Mouse (Mus musculus): ENCODE results near the gene Pxmp2. TPM values are rescaled to one million over a fixed set of nuclear protein-coding genes. Genes with fewer than 3 reads are reported as not detected.
A peak's percentile ranks its signal among the peaks of the same experiment; 100 is the strongest.

The Pxmp2 gene
- total and polyA plus RNA-seq, 2 experiments from 2014 or later: 7.8 to 16.3 TPM

DNA sequence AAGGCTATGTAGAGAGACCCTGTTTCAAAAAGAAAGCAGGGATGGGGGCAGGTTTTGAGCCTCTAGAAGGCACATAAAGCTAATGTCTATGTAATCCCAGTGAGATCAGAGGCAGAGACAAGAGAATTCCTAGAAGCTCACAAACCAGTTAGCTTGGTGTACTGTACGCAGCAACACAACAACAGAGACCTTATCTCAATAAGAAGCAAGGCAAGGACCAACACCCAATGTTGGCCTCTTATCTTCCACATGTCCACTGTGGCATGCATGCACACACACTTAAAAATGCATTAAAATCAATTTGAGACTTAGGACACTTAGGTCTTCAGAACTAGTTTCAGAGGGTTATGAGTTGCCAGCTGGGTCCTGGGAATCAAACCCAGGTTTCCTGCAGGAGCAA lies 5.7 kb upstream of the Pxmp2 start:
- 88% methylated on average over 1 of the region's 1 CpGs for WGBS

DNA sequence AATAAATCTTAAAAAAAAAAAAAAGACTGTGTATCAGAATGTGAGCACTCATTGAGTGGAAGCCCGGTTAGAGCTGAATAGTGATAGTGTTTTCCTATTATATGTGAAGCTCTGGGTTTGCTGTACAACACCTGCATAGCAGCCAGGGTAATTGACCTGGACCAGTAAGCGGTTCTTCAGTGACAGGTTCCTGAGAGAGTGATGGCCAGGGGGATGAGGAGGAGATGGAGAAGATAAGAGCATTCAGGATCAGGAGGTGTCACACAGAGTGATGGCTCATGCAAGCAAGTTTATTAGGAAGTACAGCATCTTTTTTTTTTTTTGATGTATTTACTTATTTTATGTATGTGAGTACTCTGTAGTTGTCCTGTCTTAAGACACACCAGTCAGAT lies 1.1 kb upstream of the Pxmp2 start:
- ATAC-seq (ENCODE audit: low FRiP score) (no peak), DNase-seq (ENCODE audit: low spot score) (no peak)
- H3K27me3 ChIP-seq (ENCODE audit: insufficient read depth, low read length): 0 out of 2 replicates have a peak, but pooled peaks cover 4% of the 10 kb centered on the region
- WGBS: 83% methylated on average over 2 of the region's 2 CpGs
- peak overlapping the region; percentile 65; the same call in 1 of the 2 replicates for H3K4me3 ChIP-seq (ENCODE audit: low read depth, low read length)
- H3K36me3 ChIP-seq (ENCODE audit: insufficient read depth, low read length): no peaks in the 10 kb centered on the region
- no peak overlapping the region for H3K27ac ChIP-seq (ENCODE audit: low read depth, low read length)
- H3K4me2 ChIP-seq (ENCODE audit: low read depth, low read length, poor library complexity, severe bottlenecking): no peak overlapping the region
- no peaks in the 10 kb centered on the region for H3K9me3 ChIP-seq (ENCODE audit: low read length)
- no peak for TF ChIP-seq CTCF (IDR thresholded peaks at IDR 0.05)
- no peaks in the 10 kb centered on the region for H3K4me1 ChIP-seq (ENCODE audit: insufficient read depth, low read length)
- H3K9ac ChIP-seq (replicated peaks; ENCODE audit: low read length, poor library complexity, severe bottlenecking): no peak overlapping the region

More for the DNA sequence above, 5.7 kb upstream of the Pxmp2 start:
- Histone ChIP-seq H3K4me1 (ENCODE audit: insufficient read depth, low read length) (no peaks in the 10 kb centered on the region), H3K27me3 (ENCODE audit: insufficient read depth, low read length) (no peaks in the 10 kb centered on the region), H3K9me3 (ENCODE audit: low read length) (no peaks in the 10 kb centered on the region), H3K4me2 (ENCODE audit: low read depth, low read length, poor library complexity, severe bottlenecking) (no peak overlapping the region), H3K36me3 (ENCODE audit: insufficient read depth, low read length) (peaks cover 5% of the 10 kb centered on the region; the same call in 1 of the 2 replicates), H3K9ac (replicated peaks; ENCODE audit: low read length, poor library complexity, severe bottlenecking) (no peak overlapping the region), H3K4me3 (ENCODE audit: low read depth, low read length) (no peak overlapping the region), H3K27ac (ENCODE audit: low read depth, low read length) (no peak overlapping the region)
- TF ChIP-seq CTCF (IDR thresholded peaks at IDR 0.05): no peak
- no peak for DNase-seq (ENCODE audit: low spot score)
- no peak for ATAC-seq (ENCODE audit: low FRiP score)

DNA sequence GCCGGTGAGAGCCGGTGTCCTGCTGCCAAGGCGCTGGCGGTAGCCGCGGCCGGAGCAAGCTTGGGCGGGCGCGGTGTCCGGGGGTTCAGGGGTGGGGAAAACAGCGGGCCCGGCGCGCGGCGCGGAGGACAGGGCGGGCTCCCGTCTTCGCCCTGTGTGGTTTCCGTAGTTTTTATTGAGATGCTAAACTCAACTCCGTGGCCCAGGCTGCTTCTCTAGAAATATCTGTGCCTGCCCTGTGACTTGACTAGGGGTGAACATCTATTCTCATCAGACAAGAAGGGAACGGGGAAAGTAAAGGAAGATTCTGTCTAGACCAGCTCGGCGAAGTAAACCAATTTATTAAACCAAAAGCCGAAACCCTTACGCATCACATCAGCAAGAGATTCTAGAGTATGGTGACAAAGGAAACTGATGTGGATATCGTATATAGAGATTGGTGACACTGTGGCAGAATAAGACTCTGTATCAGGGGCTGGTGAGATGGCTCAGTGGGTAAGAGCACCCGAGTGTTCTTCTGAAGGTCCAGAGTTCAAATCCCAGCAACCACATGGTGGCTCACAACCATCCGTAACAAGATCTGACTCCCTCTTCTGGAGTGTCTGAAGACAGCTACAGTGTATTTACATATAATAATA lies 579 bp upstream of the Pxmp2 start:
- H3K27me3 ChIP-seq (ENCODE audit: insufficient read depth, low read length): 0 out of 2 replicates have a peak, but pooled peaks cover 4% of the 10 kb centered on the region
- DNase-seq (ENCODE audit: low spot score) (peak; percentile 4), ATAC-seq (ENCODE audit: low FRiP score) (peak; percentile 62)
- H3K9me3 ChIP-seq (ENCODE audit: low read length): no peaks in the 10 kb centered on the region
- H3K4me2 ChIP-seq (ENCODE audit: low read depth, low read length, poor library complexity, severe bottlenecking): peak overlapping the region; percentile 91
- H3K36me3 ChIP-seq (ENCODE audit: insufficient read depth, low read length): no peaks in the 10 kb centered on the region
- no peak for TF ChIP-seq CTCF (IDR thresholded peaks at IDR 0.05)
- H3K4me1 ChIP-seq (ENCODE audit: insufficient read depth, low read length): no peaks in the 10 kb centered on the region
- H3K4me3 ChIP-seq (ENCODE audit: low read depth, low read length): peak overlapping the region; percentile 65
- WGBS: 2% methylated on average over 30 of the region's 31 CpGs
- no peak overlapping the region for H3K27ac ChIP-seq (ENCODE audit: low read depth, low read length)
- H3K9ac ChIP-seq (replicated peaks; ENCODE audit: low read length, poor library complexity, severe bottlenecking): peak overlapping the region; percentile 66

DNA sequence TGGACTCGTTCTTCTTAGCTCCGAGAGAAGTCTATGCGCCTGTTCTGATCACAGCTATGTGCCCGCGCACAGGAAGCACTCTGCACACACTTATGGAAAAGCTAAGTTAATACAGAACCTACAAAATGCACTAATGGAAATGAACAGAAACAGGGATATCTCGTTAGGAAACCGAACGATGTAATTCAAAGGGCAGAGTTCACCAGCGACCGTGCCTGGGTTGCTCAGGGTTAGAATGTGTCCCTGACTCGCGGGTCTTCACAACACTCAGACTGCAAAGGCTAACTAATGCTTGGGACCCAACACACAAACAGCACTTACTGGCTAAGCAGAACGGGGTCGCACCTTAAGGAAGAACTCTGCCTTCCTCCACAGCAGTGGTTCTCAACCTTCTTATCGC lies 830 bp downstream of the Pxmp2 start:
- peak overlapping the region; percentile 65 for H3K4me3 ChIP-seq (ENCODE audit: low read depth, low read length)
- no peak overlapping the region for H3K9ac ChIP-seq (replicated peaks; ENCODE audit: low read length, poor library complexity, severe bottlenecking)
- DNase-seq (ENCODE audit: low spot score) (no peak), ATAC-seq (ENCODE audit: low FRiP score) (no peak)
- peak overlapping the region; percentile 91 for H3K4me2 ChIP-seq (ENCODE audit: low read depth, low read length, poor library complexity, severe bottlenecking)
- no peak for TF ChIP-seq CTCF (IDR thresholded peaks at IDR 0.05)
- H3K36me3 ChIP-seq (ENCODE audit: insufficient read depth, low read length): no peaks in the 10 kb centered on the region
- H3K4me1 ChIP-seq (ENCODE audit: insufficient read depth, low read length): no peaks in the 10 kb centered on the region
- WGBS: 15% methylated on average over 15 of the region's 15 CpGs
- no peaks in the 10 kb centered on the region for H3K9me3 ChIP-seq (ENCODE audit: low read length)
- H3K27ac ChIP-seq (ENCODE audit: low read depth, low read length): no peak overlapping the region
- 0 out of 2 replicates have a peak, but pooled peaks cover 4% of the 10 kb centered on the region for H3K27me3 ChIP-seq (ENCODE audit: insufficient read depth, low read length)

DNA sequence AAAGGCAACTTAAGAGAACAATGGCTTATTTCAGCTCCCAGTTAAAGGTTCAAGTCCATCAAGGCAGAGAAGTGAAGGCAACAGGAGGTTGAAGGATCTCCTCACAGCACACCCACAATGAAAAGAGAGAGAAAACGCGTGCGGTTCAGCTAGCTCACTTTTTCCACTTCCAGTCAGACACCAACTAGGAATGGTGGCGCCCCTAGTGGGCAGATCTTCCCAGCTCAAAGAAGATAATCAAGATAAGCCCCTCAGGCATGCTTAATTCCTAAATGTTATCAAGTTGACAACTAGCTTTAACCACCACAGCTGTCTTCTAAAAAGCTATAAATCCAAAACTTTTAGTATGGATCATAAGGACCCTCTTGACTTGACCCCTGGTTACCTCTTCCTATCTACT lies 1.4 kb downstream of the Pxmp2 start:
- peak; percentile 73 for TF ChIP-seq CTCF (IDR thresholded peaks at IDR 0.05)
- 15% methylated on average over 4 of the region's 4 CpGs for WGBS
- H3K9me3 ChIP-seq (ENCODE audit: low read length): no peaks in the 10 kb centered on the region
- ATAC-seq (ENCODE audit: low FRiP score) (no peak), DNase-seq (ENCODE audit: low spot score) (peak; percentile 51)
- H3K4me1 ChIP-seq (ENCODE audit: insufficient read depth, low read length): no peaks in the 10 kb centered on the region
- peak overlapping the region; percentile 91; the same call in 1 of the 2 replicates for H3K4me2 ChIP-seq (ENCODE audit: low read depth, low read length, poor library complexity, severe bottlenecking)
- H3K4me3 ChIP-seq (ENCODE audit: low read depth, low read length): no peak overlapping the region
- no peak overlapping the region for H3K27ac ChIP-seq (ENCODE audit: low read depth, low read length)
- no peak overlapping the region for H3K9ac ChIP-seq (replicated peaks; ENCODE audit: low read length, poor library complexity, severe bottlenecking)
- H3K27me3 ChIP-seq (ENCODE audit: insufficient read depth, low read length): 0 out of 2 replicates have a peak, but pooled peaks cover 4% of the 10 kb centered on the region
- no peaks in the 10 kb centered on the region for H3K36me3 ChIP-seq (ENCODE audit: insufficient read depth, low read length)

DNA sequence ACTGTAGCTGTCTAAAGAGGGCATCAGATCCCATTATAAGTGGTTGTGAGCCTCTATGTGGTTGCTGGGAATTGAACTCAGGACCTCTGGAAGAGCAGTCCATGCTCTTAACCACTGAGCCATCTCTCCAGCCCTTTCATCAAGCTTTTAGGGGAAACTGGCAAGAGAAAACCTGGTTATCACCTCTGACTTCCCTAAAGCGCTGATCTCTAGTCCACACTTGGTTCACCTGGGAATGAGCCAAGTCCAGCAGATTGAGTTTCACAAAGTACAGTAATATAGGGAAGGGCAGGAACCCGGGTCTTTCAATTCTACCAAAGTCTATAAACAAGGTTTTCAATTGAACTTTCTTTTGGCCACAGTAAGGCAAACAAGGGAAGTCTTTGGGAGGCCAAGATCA lies 4.0 kb downstream of the Pxmp2 start:
- Histone ChIP-seq H3K36me3 (ENCODE audit: insufficient read depth, low read length) (no peaks in the 10 kb centered on the region), H3K9me3 (ENCODE audit: low read length) (no peaks in the 10 kb centered on the region), H3K4me3 (ENCODE audit: low read depth, low read length) (no peak overlapping the region), H3K4me1 (ENCODE audit: insufficient read depth, low read length) (no peaks in the 10 kb centered on the region), H3K27me3 (ENCODE audit: insufficient read depth, low read length) (0 out of 2 replicates have a peak, but pooled peaks cover 4% of the 10 kb centered on the region), H3K27ac (ENCODE audit: low read depth, low read length) (no peak overlapping the region), H3K4me2 (ENCODE audit: low read depth, low read length, poor library complexity, severe bottlenecking) (no peak overlapping the region), H3K9ac (replicated peaks; ENCODE audit: low read length, poor library complexity, severe bottlenecking) (no peak overlapping the region)
- DNase-seq (ENCODE audit: low spot score) (no peak), ATAC-seq (ENCODE audit: low FRiP score) (no peak)
- no peak for TF ChIP-seq CTCF (IDR thresholded peaks at IDR 0.05)
- WGBS: 78% methylated on average over 2 of the region's 2 CpGs

Measured in midbrain, postnatal 0 days (tissue).